Mouse (Mus musculus): ENCODE measurements at regions not wholly inside any gene's neighbourhood (a gene's known extent, or its start where the extent isn't known, plus 50 kb on each side); places are given as distances from the start of the nearest gene placed in this dataset.
A peak's percentile ranks its signal among the peaks of the same experiment; 100 is the strongest.

DNA sequence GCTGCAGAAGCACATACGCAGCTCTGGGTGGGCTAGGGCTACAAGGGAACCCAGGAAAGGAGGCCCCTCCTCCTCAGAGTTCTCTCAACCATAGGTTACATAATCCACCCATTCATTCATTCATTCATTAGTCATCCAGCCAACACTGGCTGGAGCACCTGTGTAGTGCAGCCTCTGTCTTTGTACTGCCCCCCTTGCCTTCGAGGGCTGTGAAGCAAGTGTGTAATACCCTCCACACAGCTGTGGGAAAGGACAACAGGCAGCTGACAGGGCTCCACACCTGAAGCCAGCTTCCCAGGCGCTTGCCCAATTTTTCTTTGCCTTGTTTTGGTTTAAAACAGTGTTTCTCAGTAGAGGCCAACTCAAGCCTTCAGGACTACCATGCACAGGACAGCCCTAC lies 285.0 kb upstream of the Runx1 start:
- DNase-seq: no peak

DNA sequence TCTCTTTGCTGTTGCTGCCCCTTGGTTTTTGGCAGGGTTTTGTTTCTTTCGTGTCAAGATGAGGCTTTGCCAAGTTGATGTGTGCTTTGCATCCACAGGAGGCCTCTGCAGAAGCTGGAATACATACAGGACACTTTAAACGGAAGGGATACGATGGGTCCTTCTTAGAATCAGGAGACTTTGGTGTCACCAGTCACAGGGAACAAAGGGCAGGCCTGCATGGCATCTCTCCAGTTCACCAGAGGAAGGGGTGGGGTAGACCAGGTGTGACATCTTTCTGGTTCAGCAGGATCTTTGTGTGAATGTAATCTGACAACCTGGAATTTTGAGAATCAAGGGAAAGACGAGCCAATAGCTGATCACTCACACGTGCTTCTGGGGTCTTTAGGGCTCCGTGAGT lies 284.5 kb upstream of the Runx1 start:
- no peak for DNase-seq

DNA sequence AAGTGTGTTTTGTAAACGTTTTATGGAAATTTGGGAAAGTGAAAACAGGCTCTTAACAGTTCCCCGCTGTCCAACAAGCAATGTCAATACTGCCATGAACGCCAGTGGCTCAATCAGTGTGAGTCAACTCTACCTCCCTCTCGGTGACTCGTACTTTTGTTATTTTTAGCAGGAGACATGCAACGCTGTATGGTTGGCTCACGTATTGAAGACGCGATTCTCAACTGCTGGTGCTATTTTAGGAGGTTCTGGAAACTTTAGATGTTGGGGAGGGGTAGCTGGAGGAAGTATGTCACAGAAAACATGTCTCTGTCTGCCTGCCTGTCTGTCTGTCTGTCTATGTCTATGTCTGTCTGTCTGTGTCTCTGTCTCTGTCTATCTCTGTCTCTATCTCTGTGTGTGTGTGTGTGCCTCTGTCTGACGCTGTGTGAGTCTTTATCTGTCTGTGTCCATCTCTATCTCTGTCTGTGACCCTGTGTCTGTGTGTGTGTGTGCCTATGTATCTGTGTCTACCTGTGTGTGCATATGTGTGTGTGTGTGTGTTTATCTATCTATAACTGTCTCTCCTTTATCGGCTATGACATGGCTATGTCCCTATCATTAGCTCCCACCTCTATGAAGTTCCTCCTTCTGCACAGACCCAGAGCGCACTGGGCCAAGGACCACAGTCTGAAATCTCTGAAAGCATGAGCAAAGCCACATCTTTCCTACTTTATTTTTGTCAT lies 283.9 kb upstream of the Runx1 start:
- DNase-seq: no peak

DNA sequence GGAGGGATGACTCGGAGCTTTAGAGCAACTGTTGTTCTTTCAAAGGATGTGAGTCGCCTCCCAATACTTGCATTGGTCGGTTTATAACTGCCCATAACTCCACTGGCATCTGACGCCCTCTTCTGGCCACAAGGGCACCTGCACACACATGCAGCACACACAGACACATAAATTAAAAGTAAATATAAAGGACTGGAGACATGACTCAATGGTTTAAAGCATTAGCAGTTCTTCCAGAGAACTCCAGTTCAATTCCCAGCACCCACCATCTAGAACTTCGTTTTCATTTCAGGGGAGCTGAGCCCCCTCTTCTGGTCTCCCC lies 281.5 kb upstream of the Runx1 start:
- no peak for DNase-seq

DNA sequence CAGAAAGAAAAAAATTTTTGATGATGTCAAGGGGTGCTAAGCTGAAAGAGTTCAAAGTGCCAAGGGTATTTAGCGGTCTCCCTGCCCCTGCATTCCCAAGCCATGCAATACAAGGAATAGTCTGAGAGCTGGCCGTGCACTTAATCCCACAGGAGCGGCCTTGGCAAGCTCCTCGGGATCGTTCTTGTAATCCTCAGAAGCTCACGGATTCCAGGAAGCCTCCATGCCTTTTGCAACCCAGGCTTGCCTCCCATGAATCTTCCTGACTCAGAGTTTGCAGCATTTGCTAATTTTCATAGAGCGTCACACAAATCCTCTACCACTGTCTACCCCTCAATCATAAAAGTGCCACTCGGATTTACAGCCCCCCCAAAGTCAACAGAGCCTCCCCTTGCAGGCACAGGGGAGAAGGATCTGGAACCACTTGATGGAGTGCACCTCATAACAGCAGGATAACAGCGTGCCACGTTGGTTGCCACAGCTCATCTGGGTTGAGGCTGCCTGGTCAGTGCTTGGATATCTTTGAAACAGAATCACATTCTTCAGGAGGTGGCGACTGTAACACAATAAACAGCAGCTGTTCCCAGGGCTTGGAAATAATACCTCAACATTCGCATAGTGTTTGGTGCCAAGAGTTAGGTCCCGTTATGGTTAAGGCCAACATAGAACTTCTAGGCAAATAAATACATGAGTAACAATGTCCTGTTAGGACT lies 281.0 kb upstream of the Runx1 start:
- no peak for DNase-seq

DNA sequence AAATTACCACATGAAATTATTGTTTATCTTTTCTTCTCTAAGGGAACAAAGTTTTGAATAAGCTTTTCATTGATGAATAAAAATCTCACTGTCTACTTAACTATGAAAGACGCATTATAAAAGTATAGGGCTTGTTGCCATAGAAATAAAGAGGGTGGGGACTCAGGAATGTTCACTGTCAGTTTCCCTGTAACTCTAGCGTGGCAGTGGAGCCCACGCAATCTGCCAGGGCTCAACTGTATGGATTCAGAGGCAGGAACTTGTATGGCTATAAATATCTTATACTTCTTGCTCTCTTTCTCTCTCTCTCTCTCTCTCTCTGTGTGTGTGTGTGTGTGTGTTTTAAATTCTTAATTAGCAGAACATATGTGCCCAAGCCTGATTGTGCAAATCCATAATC lies 276.2 kb upstream of the Runx1 start:
- DNase-seq: no peak

DNA sequence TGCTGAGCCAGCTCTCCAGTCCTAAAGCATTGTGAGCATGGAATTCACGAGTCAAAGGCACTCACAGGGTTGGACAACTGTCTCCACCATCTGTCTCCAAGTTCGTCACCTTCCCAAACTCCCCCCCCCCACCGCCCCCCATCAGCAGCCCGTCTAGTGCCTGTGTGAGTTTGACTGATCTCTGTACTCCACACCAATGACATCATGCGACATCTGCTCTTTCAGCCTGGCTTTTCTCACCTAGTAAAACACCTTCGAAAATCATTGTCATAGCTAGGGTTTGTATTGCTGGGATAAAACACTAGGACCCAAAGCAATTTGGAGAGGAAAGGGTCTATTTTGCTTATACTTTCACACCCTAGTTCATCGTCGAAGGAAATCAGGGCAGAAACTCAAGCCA lies 272.1 kb upstream of the Runx1 start:
- DNase-seq: no peak

DNA sequence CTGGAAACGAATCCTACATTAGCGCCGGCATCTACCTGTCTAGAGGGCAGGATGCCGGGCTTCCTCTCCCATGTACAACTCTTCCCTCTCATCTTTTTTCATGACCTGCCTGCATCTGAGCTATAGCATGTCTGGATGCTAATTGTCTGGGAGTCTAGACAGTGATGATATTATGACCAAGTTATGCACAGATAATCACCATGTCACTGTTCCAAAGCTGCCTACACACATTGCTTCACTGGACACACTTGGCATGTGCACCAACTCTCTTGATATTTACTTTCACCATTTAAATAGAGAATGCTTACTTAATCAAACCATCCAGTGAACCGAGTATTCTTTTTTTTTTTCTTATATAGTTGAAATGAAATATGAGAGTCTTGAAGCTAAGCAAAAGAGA lies 270.2 kb upstream of the Runx1 start:
- no peak for DNase-seq

DNA sequence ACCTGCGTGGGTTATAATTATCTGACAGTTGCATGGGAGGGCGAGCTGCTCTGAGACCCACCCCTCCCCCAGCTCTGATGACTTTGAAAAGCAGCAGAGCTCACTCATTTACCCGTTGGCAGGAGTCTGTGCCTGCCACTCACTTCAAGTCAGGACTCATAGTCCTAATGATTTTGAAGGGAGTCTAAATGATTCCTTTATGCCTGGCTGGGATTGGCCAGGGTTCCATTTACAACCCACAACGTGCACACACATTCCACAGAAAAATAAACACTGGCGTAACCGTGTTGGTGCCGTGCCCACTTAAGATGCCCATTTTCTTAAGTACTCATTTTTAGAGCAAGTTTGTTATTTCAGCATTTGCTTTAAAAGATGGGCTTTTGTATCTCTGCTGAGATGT lies 266.8 kb upstream of the Runx1 start:
- DNase-seq: no peak

DNA sequence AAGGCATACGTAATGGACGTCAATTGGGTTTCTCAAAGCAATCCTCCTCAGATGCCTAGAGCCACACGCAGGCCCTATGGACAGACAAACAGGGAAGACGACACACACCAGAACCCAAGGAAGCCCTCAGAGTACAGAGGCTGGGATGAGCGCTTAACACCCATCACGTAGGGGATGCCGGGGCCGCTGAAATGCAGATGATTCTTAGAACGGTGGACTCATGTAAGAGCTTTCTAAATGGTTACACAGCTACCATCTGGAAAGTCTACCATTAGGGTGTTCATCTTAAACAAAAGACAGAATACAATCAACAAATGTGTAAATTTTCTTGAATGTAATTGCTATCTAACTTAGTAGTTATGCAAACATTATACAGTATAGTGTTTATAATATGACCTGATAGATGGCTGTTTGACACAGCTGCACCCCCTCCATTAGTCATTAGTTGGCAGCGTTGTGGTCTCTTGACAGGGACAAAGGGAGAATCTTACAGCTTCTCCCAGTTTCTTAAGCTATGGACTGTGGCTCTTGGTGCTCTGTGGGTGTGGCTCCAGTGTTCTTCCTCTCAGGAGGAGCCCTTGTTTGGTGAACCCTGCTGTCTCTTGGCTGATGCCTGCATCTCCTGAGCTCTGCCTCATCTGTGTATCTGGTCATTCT lies 259.4 kb upstream of the Runx1 start:
- no peak for DNase-seq

DNA sequence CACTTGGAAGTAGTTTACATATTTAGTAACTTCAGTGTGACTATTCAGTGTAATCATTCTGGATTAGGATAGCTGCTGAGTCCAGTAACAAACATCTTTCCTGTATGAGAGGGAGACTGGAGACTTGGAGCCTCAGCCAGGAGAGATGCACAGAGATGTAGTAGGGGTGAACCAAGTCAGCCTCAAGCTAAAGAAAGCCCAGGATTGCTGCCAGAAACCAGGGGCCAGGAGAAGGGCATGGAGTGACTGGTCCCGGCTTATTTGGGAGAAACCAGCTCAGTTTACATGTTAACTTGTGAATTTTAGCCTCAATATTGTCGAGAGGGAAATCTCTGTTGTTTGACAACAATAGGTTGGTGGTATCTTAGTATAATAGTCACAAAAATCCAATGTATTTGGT lies 257.8 kb upstream of the Runx1 start:
- DNase-seq: no peak

DNA sequence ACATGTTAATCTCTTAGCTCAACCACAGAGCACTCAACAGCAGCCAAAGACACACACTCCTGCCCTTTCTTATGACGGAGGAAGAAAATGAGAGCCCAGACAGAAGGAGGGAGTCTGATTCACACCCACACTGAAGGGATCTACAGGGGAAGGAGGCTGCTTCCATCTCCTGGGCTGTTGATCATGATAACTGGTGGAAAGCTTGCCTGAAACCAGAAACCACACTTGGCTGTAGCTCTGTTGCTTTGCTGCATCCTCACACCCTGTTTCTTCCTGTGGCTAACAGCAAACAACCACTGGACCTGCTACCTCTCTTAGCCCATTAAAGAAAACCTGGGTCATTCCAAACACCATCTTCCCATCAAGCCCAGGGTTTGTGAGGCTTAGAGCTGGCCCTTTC lies 257.2 kb upstream of the Runx1 start:
- no peak for DNase-seq

DNA sequence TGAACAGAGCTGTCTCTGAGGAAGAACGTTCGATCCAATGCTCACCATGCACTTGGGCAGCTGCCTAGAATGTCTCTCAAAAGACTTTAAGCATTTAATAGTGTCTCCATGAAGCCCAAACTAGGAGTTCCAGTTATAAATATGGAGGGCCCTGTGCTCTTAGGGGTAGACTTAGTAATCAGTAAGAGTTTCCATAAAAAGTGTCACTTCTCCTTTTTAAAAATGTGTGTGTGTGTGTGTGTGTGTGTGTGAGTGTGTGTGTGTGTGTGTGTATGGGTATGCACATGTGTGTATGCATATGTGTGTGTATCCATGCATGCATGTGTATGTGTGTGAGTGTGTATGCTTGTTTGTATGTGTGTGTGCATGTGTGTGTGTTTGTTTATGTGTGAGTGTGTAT lies 255.6 kb upstream of the Runx1 start:
- DNase-seq: no peak

DNA sequence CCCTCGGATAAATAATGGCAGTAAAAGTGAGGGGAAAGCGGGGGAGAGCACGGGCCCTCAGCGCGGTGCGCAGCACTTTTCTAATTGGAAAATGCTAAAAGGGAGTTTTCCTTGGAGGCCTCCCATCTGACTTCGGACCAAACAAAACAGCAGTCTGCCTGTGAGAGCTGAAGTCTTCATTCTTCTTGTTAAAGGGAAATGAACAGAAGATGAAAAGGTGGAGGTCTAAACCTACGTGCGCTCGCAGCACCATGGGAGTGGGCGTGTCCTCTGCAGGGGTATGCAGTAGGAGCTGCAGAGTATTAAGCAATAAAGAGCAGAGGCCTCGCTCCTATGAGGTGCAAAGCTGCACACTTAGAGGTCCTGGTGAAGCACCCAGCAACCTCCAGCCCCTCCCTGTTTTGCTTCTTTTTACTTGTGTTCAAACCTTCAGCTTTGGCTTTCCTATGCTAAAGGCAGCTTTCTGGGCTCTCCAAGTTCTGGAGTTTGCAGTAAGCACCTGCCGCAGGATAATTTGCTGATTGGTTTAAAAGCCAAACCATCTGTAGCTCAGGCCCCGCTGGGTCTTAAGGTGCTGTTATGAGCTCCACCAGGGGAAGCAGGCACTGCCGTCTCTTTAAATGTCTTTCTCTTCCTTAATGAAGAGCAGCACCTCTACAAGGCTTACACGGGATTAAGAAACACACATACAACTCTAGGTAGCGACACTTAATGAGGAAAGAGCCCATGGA lies 253.9 kb upstream of the Runx1 start:
- DNase-seq: peak in 1 of 2 experiments; percentile 13

DNA sequence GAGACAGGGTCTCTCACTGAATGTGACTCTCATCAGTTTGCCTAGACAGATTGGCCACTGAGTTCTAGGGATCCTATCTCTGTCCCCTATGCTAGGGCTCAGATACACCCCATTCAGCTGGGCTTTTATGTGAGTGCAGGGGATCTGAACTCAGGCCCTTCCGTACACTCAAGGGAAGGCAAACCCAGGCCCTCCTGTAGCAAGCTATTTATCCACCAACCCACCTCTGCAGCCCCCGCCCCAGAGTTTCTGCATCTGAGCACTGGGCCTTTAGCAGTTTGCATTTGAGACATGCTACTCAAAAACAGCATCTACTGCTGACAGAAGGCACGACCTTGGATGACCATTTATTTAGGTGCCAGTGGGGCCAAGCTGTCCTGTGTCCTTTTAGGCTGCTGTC lies 253.0 kb upstream of the Runx1 start:
- DNase-seq: no peak

DNA sequence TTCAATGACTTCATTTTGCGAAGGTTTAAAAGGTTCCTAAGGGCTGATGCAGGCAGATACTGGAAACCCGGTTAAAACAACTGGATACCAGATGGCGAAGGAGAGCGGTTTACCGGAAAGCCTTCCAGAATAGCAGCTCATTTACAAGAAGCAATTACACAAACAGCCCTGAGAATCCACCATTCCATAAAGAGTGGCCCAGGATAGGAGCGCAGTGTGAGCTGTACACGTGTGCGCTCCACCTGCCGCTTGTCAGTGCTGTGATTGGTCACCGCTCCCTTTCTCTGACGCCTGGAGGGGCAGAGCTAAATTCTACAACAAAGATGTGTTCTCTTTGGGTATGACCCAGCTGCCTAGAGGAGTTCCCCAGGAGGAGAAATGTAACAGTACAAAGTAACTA lies 249.5 kb upstream of the Runx1 start:
- DNase-seq: no peak

DNA sequence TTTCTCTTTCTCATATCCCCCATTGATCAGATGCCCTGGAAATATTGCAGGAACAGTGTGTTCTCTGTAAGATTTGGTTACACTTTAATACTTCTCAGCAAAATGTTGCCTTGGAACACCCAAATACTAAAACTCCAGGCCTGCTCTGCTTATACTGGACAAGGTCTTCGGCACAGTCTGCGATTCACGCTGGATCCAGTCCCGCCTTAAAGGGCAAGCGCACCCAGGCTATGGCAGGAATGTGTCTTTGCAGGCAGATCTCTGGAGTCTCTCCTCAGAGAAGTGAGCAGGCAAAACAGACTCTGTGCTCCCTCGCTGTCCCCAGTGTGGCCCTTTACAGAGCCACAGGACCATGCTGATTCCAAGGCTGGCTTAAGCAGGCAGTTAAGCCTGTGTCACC lies 246.2 kb upstream of the Runx1 start:
- DNase-seq: peak; percentile 25 to 27

DNA sequence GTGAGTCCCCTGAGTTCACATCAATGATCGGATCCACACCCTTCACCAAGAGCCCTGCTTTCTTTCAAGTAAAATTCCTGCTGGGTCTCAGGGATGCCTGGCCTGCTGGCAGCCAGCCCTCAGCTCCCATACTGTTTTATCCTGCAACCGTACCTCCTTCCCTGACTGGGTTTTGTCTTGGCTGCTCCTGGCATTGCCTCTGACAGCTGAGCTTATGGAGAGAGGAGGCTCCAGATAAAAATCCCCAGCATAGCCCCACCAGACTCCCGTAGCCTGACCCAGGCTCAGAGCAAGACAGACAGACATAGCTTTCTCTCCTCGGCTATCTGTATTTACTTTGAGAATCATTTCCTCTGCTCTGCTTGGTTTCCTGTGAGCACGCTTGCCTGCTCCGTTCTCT lies 245.8 kb upstream of the Runx1 start:
- DNase-seq: no peak

DNA sequence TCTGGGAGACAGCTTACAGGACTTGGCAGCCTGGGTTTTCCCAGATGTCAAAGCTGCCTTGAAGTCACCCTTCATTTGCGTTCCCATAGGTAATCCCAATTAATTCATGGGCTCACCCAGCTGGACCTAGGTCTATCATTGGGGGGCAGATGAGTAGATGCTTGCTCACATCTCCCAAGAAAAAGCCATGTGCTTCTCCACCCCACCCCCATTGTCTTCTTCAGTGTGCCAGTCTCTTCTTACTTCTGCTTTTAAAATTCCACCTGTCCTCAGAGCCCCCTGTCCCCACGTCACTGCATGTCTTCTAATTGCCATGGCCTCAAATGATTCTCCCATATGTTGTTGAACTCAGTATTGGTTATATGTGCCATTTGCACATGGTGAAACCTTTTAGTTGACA lies 240.9 kb upstream of the Runx1 start:
- DNase-seq: no peak

DNA sequence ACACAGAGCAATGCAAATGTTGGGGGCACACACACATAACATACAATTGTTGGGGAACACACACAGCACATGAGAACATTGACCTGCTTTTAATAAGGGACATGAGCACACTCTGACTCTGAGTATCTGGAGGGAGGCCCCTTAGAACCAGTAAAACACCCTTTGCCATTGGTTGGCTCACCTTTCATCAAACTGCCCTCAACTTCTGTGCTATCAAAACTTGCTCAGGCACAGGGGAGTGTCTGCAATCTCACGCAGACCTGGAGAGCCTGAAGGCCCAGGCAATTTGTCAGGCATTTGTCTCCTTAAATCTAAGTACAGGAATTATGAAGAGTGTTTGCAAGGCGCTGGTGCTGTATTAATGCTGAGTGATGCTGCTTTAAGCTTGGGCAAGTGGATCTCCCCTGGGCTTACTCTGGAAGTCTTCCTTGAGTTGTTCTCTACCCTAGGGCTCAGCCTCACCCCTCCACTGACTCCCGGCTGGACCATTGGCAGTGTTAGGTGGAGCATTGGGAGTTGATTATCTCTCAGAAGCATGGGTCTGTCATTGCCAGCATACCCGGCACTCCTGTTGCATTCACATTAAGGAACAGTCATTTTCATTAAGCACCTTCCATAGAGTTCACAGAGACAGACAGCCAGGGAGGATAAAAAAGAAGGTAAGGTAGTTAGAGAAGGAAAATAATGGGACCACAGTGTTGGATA lies 235.7 kb upstream of the Runx1 start:
- no peak for DNase-seq

DNA sequence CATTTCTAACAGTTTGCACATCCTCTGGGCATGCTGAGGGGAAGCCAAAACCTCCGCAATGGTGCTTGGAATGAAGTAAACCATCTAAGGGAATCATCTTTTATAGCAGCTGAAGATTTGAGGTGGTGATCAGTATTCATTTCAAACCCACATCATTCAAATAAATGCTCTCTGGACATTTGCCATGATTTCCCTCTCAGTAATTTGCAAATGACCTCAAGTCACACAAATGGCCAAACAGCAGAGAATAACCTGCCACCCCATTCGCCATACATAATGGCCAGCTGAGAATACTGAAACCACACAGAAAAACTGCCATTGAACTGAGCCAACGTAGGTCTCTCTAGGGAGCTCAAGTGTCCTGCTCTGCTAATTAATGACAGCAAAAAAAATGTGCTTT lies 230.3 kb upstream of the Runx1 start:
- no peak for DNase-seq

DNA sequence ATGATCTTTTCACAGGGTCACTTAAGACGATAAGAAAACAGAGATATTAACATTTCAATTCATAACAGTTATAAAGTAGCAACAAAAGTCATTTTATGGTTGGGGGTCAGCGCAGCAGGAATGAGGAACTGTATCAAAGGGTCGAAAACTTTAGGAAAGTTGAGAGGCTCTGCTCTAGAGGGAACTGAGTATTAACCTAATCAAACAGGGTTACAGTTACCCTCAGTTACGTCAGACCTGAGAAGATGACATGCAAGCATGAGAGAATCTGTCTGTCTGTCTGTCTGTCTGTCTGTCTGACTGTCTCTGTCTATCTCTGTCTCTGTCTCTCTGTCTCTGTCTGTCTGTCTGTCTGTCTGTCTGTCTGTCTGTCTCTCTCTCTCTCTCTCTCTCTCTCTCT lies 229.6 kb upstream of the Runx1 start:
- DNase-seq: no peak

DNA sequence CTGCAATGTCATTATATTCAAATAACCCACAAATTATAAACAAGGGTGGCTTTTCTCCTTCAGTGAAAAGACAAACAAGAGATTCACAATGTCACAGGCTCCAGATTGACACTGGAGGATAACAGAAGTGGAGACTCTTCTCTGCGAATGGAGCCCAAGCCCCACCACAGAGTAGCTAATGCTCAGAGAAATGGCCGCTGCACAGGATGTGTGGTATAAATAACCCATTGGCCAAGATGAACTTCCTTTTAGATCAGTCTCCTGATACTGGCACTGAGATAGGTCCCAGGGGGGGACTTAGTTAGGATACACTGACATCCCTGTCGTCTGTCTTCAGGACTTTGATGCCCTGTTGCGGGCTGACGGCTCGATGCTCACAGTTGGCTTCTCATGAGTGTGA lies 225.3 kb upstream of the Runx1 start:
- no peak for DNase-seq

Data from cerebellum, postnatal 25 days (tissue).